Mouse (Mus musculus): ENCODE results near the gene Dip2c. TPM values are rescaled to one million over a fixed set of nuclear protein-coding genes. Genes with fewer than 3 reads are reported as not detected.

Dip2c gene
- polyA plus RNA-seq, 1 experiment from 2014 or later: 13.4 TPM

GRCm38 (mm10) chr13:9650580-9650979 is 374.3 kb downstream of the Dip2c start:
- Histone ChIP-seq H3K4me2 (replicated peaks) (no peak overlapping the region), H3K36me3 (0 out of 2 replicates have a peak, but pooled peaks cover 6% of the 10 kb centered on the region), H3K4me3 (no peak overlapping the region), H3K9me3 (no peaks in the 10 kb centered on the region), H3K27me3 (no peaks in the 10 kb centered on the region), H3K27ac (replicated peaks) (no peak overlapping the region), H3K9ac (replicated peaks) (no peak overlapping the region), H3K4me1 (no peaks in the 10 kb centered on the region)
- ATAC-seq (ENCODE audit: low FRiP score, low read depth): no peak

DNA sequence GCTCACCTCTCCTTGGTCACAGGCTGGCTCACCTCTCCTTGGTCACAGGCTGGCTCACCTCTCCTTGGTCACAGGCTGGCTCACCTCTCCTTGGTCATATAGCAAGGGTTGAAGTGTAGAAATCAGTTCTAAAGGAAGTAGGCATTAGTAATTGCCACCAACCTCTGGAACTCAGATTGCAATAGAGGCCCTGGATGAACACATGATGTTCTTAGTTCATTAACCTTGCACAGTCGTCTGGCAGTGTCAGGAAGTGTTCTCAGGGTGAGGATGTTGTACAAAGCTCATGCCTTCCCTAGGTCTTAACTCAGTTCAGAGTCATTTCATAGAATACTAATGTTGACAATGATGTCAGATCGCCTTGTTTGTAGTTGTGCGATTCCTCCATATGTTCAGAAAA is 376.7 kb downstream of the Dip2c start:
- WGBS: 86% methylated on average over 3 of the region's 3 CpGs
- Histone ChIP-seq H3K9me3 (no peaks in the 10 kb centered on the region), H3K4me3 (no peak overlapping the region)

GRCm38 (mm10) chr13:9656613-9657012 is 380.3 kb downstream of the Dip2c start:
- H3K4me3 ChIP-seq: no peak overlapping the region
- no peaks in the 10 kb centered on the region for H3K9me3 ChIP-seq
- H3K4me1 ChIP-seq: no peaks in the 10 kb centered on the region
- ATAC-seq (ENCODE audit: low FRiP score, low read depth): no peak
- no peaks in the 10 kb centered on the region for H3K27me3 ChIP-seq
- peaks cover 31% of the 10 kb centered on the region for H3K36me3 ChIP-seq
- no peak overlapping the region for H3K9ac ChIP-seq (replicated peaks)
- 93% methylated on average over 6 of the region's 6 CpGs for WGBS
- no peak overlapping the region for H3K27ac ChIP-seq (replicated peaks)
- no peak overlapping the region for H3K4me2 ChIP-seq (replicated peaks)

More for the DNA sequence above, 376.7 kb downstream of the Dip2c start:
- H3K4me2 ChIP-seq (replicated peaks): no peak overlapping the region
- H3K4me1 ChIP-seq: no peaks in the 10 kb centered on the region
- H3K27me3 ChIP-seq: no peaks in the 10 kb centered on the region
- no peak for ATAC-seq (ENCODE audit: low FRiP score, low read depth)
- H3K36me3 ChIP-seq: peaks cover 11% of the 10 kb centered on the region
- no peak overlapping the region for H3K27ac ChIP-seq (replicated peaks)
- no peak overlapping the region for H3K9ac ChIP-seq (replicated peaks)

GRCm38 (mm10) chr13:9660711-9661110 is 384.4 kb downstream of the Dip2c start:
- Histone ChIP-seq H3K27me3 (no peaks in the 10 kb centered on the region), H3K27ac (replicated peaks) (no peak overlapping the region), H3K9me3 (no peaks in the 10 kb centered on the region), H3K4me2 (replicated peaks) (no peak overlapping the region), H3K4me3 (no peak overlapping the region), H3K4me1 (no peaks in the 10 kb centered on the region), H3K9ac (replicated peaks) (no peak overlapping the region), H3K36me3 (peaks cover 56% of the 10 kb centered on the region)
- 81% methylated on average over 1 of the region's 1 CpGs for WGBS
- ATAC-seq (ENCODE audit: low FRiP score, low read depth): no peak

- Histone ChIP-seq H3K27ac (replicated peaks) (no peak overlapping the region), H3K9me3 (no peaks in the 10 kb centered on the region), H3K9ac (replicated peaks) (no peak overlapping the region), H3K4me3 (no peak overlapping the region), H3K4me2 (replicated peaks) (no peak overlapping the region), H3K36me3 (peaks cover 43% of the 10 kb centered on the region), H3K27me3 (no peaks in the 10 kb centered on the region), H3K4me1 (no peaks in the 10 kb centered on the region)
- no peak for ATAC-seq (ENCODE audit: low FRiP score, low read depth)
- 96% methylated on average over 1 of the region's 1 CpGs for WGBS
Measured at GRCm38 (mm10) chr13:9663593-9663992, 387.3 kb downstream of the Dip2c start.

DNA sequence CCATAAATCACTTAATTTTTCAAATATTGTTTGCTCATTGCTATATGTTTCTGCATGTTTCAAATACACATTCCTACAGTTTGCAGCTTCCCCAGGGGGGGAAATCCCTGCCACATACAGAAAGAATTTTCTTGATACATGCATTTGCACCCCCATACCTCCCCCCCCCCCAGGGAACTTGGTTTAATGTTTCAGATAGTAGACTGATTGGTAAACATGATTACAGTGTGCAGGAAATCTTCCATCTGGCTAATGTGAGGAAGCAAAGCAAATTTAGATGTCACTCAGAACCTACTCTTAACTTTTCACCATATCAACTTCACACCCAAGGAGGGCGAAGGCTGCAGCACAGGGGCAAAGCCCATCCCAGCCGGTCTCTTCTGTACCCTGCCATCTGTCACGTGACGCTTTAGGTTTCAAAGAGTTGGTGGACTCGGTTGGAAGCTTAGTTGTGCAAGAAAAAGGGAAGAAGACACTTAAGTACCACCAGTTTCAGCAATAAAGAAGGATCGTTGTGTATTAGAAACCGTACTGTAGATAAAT is 391.7 kb downstream of the Dip2c start:
- Histone ChIP-seq H3K4me1 (no peaks in the 10 kb centered on the region), H3K4me2 (replicated peaks) (no peak overlapping the region), H3K9me3 (no peaks in the 10 kb centered on the region), H3K9ac (replicated peaks) (no peak overlapping the region), H3K4me3 (no peak overlapping the region), H3K27ac (replicated peaks) (no peak overlapping the region), H3K27me3 (no peaks in the 10 kb centered on the region), H3K36me3 (peaks cover 30% of the 10 kb centered on the region)
- no peak for ATAC-seq (ENCODE audit: low FRiP score, low read depth)
- 92% methylated on average over 7 of the region's 7 CpGs for WGBS

GRCm38 (mm10) chr13:9669246-9669645 is 392.9 kb downstream of the Dip2c start:
- no peak for ATAC-seq (ENCODE audit: low FRiP score, low read depth)
- 92% methylated on average over 5 of the region's 5 CpGs for WGBS
- no peak overlapping the region for H3K4me3 ChIP-seq
- H3K27ac ChIP-seq (replicated peaks): no peak overlapping the region
- no peaks in the 10 kb centered on the region for H3K27me3 ChIP-seq
- peaks cover 21% of the 10 kb centered on the region for H3K36me3 ChIP-seq
- no peak overlapping the region for H3K4me2 ChIP-seq (replicated peaks)
- H3K4me1 ChIP-seq: no peaks in the 10 kb centered on the region
- 0 out of 2 replicates have a peak, but pooled peaks cover 2% of the 10 kb centered on the region for H3K9me3 ChIP-seq
- no peak overlapping the region for H3K9ac ChIP-seq (replicated peaks)

- no peak for ATAC-seq (ENCODE audit: low FRiP score, low read depth)
- Histone ChIP-seq H3K4me1 (no peaks in the 10 kb centered on the region), H3K27ac (replicated peaks) (no peak overlapping the region), H3K4me2 (replicated peaks) (no peak overlapping the region), H3K9me3 (peaks cover 13% of the 10 kb centered on the region; the same call in 1 of the 2 replicates), H3K27me3 (no peaks in the 10 kb centered on the region), H3K4me3 (no peak overlapping the region), H3K9ac (replicated peaks) (no peak overlapping the region), H3K36me3 (0 out of 2 replicates have a peak, but pooled peaks cover 7% of the 10 kb centered on the region)
- 100% methylated on average over 1 of the region's 1 CpGs for WGBS
Measured at GRCm38 (mm10) chr13:9674126-9674525, 397.8 kb downstream of the Dip2c start.

- no peak for ATAC-seq (ENCODE audit: low FRiP score, low read depth)
- Histone ChIP-seq H3K9ac (replicated peaks) (no peak overlapping the region), H3K27ac (replicated peaks) (no peak overlapping the region), H3K4me1 (no peaks in the 10 kb centered on the region), H3K4me3 (no peak overlapping the region), H3K36me3 (peaks cover 46% of the 10 kb centered on the region), H3K27me3 (no peaks in the 10 kb centered on the region), H3K9me3 (no peaks in the 10 kb centered on the region), H3K4me2 (replicated peaks) (no peak overlapping the region)
- 99% methylated on average over 3 of the region's 3 CpGs for WGBS
Measured at GRCm38 (mm10) chr13:9681492-9681891, 405.2 kb downstream of the Dip2c start.

DNA sequence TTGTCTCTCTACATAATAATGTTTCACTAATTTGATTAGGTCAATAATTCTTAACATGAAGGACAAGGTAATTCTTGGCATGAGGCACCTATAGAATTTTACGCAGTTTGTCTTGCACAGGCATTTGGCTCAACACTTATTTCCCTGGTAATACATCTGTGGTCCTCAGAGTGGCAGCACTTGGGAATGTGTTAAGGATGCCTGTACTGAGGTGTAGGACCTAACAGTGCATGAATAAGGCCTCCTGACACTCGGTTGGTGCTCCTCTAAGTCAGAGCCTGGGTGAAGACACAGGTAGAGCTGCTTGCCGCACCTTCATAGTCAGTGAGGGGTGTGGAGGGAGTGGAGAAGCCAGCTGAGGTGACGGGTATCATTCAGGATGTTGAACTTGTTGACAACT is 407.0 kb downstream of the Dip2c start:
- ATAC-seq (ENCODE audit: low FRiP score, low read depth): peak; percentile 17; the same call in 1 of the 2 replicates
- H3K4me3 ChIP-seq: no peak overlapping the region
- no peaks in the 10 kb centered on the region for H3K9me3 ChIP-seq
- H3K27me3 ChIP-seq: no peaks in the 10 kb centered on the region
- 91% methylated on average over 4 of the region's 4 CpGs for WGBS
- H3K27ac ChIP-seq (replicated peaks): no peak overlapping the region
- no peak overlapping the region for H3K4me2 ChIP-seq (replicated peaks)
- H3K36me3 ChIP-seq: peaks cover 64% of the 10 kb centered on the region
- no peaks in the 10 kb centered on the region for H3K4me1 ChIP-seq
- no peak overlapping the region for H3K9ac ChIP-seq (replicated peaks)

DNA sequence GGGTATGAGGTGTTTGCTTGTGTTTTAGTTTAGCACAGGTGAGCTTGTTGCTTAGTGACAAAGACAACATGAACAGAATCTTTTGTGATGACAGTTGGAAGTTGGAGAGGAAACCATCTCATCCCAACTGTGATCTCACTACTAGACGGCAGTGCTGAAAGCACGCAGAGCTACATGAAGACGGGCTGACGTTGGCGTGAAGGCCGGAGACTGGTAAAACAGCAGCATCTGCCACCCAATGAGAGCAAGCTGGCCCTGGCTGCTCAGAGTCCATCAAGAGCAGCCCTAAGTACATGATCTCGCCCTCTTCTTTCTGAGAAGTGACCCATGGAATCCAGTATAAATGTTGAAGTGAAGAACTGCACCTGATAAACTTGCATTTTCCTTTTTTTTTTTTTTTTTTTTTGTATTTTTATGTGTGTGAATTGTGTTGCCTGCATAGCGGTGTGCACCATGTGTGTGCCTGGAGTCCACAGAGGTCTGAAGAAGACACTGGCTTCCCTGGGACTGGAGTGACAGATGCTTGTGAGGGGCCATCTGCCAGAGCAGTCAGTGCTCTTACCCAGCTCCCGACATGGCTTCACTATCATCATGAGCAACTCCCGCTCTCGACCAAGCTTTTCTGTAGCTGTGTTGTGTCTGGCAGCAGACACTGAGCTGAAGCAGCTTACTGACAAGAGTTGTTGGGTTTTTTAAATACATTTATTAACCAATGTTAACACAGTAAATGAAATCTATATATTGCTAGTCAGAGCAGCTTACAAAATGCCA is 408.0 kb downstream of the Dip2c start:
- H3K4me1 ChIP-seq: no peaks in the 10 kb centered on the region
- peaks cover 75% of the 10 kb centered on the region for H3K36me3 ChIP-seq

DNA sequence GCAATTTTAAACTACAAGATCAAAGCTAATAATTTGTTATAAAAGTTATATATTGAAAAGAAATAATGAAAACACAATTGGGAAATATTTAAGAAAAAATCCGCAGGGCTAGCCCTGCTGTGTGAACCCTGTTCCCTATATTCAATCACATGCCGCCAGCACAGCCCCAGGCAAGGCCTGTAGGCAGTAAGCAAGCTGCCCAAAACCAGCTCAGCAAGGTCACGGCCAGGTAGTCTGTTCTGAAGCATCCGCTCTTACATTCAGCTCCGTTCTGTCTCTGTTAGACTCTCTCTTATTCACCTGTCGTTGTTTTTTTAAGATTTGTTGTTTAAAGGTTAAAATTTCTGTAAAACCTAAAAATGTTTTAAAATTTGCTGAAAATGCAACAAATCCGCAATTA is 409.9 kb downstream of the Dip2c start:
- Histone ChIP-seq H3K9ac (replicated peaks) (no peak overlapping the region), H3K27ac (replicated peaks) (no peak overlapping the region), H3K4me1 (no peaks in the 10 kb centered on the region), H3K4me2 (replicated peaks) (no peak overlapping the region), H3K36me3 (peaks cover 93% of the 10 kb centered on the region), H3K4me3 (no peak overlapping the region), H3K9me3 (no peaks in the 10 kb centered on the region), H3K27me3 (no peaks in the 10 kb centered on the region)
- ATAC-seq (ENCODE audit: low FRiP score, low read depth): no peak
- WGBS: 97% methylated on average over 7 of the region's 7 CpGs

More for the DNA sequence above, 408.0 kb downstream of the Dip2c start:
- WGBS: 97% methylated on average over 11 of the region's 11 CpGs
- H3K27ac ChIP-seq (replicated peaks): no peak overlapping the region
- no peak overlapping the region for H3K4me2 ChIP-seq (replicated peaks)
- ATAC-seq (ENCODE audit: low FRiP score, low read depth): no peak
- H3K9ac ChIP-seq (replicated peaks): no peak overlapping the region
- H3K27me3 ChIP-seq: no peaks in the 10 kb centered on the region
- H3K4me3 ChIP-seq: no peak overlapping the region
- no peaks in the 10 kb centered on the region for H3K9me3 ChIP-seq
